Mouse (Mus musculus): Measurements from ENCODE around the gene Prkaa2. TPM values are rescaled to one million over a fixed set of nuclear protein-coding genes. Genes with fewer than 3 reads are reported as not detected.

The Prkaa2 gene
- polyA plus RNA-seq, 1 experiment from 2014 or later, result 9.8 TPM

DNA sequence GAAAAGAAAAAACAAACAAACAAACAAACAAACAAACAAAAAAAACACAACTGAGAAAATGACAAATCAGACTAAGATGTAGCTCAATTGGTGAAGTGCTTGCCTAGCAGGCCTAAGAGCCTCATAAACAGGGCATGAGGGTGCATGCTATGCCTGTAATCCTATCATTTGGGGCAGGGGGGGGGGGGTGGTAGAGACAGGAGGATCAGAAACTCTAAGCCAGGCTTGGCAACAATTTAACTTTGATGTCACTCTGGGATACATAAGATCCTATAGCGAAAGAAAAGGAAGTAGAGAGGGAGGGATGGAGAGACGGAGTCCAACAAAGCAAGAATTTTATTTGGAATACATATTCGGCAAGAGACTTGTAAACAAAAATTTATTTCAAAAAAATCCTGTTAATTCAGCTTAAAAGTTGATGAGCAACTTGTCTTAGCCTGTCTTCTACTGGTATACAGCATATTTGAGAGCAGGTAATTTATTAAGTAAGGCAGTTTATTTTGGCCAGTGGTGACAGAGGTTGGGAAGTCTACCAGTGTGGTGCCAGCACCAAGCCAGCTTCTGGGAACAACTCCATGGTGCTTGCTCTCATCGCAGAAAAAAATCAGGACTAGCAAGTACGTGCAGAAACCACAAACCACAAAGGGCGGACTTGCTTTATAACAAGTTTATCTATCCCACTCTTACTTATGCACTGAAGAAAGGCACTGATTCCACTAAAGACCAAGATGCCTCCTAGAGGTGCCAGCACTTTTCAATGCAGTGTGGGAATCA, 5.4 kb downstream of the Prkaa2 start:
- Histone ChIP-seq H3K36me3 (no peaks in the 10 kb centered on the region), H3K4me3 (replicated peaks) (no peak overlapping the region), H3K9me3 (no peaks in the 10 kb centered on the region), H3K4me1 (replicated peaks) (peaks cover 17% of the 10 kb centered on the region), H3K9ac (replicated peaks) (no peak overlapping the region), H3K4me2 (replicated peaks) (no peak overlapping the region), H3K27ac (no peak overlapping the region), H3K27me3 (no peaks in the 10 kb centered on the region)
- 92% methylated on average over 6 of the region's 6 CpGs for WGBS
- ATAC-seq, result no peak

DNA sequence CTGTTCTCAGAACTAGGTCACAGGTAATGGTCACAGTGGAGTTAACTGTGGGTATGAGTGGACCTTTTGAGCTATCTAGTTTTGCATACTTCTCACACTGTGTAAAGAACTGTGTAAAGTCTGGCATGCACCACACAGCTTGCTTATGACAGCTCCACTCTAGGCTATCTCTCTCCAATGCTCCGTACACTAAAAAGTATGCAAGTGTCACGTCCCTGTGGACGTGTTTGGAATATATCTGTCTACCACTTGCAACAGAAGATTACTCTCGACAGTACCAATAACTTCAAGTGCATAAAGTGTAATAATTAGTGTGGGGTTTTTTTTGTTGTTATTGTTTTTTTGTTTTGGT, 8.4 kb downstream of the Prkaa2 start:
- Histone ChIP-seq H3K4me3 (replicated peaks) (no peak overlapping the region), H3K36me3 (no peaks in the 10 kb centered on the region), H3K9ac (replicated peaks) (no peak overlapping the region), H3K4me1 (replicated peaks) (no peaks in the 10 kb centered on the region), H3K27ac (no peak overlapping the region), H3K9me3 (no peaks in the 10 kb centered on the region), H3K4me2 (replicated peaks) (no peak overlapping the region), H3K27me3 (no peaks in the 10 kb centered on the region)
- 85% methylated on average over 4 of the region's 4 CpGs for WGBS
- ATAC-seq, result no peak

DNA sequence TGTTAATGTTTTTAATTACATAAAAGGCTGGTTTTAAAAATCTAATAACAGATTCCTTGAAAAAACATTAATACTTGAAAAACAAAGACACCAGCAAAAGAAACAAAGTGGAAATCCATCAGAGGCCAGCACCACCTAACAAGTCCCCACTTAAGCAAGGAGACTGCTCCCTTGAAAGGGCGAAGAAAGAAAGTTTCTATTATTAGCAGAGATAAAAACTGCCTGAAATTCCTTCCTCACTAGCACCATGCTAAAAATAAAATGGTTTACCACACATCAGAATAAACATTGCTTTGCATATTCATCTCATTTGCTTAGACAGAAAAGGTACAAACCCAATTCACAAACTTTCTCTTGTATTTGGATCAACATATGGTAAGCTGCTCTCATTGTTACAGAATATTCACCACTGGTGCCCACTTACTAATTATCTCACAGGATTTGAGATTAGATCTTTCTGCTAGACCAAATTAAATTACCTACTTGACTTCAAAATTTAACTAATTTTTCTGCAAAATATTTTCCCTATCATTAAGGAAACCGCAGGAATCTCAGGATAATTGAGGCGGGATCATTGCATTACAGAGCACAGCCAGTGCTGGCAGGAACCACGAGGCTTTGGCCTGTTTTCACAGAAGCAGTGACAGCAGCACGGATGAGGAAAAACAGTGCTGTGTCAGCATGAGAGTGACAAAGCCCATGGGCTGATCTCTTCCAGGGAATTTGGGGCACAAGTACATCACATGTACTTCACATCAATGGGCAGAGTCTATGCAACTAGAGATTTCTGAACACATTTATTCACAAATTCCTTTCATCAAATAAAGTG, 9.0 kb downstream of the Prkaa2 start:
- H3K36me3 ChIP-seq, result no peaks in the 10 kb centered on the region
- ATAC-seq, result no peak
- H3K27ac ChIP-seq, result no peak overlapping the region
- 54% methylated on average over 5 of the region's 5 CpGs for WGBS
- H3K9me3 ChIP-seq, result no peaks in the 10 kb centered on the region
- H3K4me3 ChIP-seq (replicated peaks), result no peak overlapping the region
- H3K27me3 ChIP-seq, result no peaks in the 10 kb centered on the region
- no peak overlapping the region for H3K4me2 ChIP-seq (replicated peaks)
- no peak overlapping the region for H3K9ac ChIP-seq (replicated peaks)
- H3K4me1 ChIP-seq (replicated peaks), result no peaks in the 10 kb centered on the region

DNA sequence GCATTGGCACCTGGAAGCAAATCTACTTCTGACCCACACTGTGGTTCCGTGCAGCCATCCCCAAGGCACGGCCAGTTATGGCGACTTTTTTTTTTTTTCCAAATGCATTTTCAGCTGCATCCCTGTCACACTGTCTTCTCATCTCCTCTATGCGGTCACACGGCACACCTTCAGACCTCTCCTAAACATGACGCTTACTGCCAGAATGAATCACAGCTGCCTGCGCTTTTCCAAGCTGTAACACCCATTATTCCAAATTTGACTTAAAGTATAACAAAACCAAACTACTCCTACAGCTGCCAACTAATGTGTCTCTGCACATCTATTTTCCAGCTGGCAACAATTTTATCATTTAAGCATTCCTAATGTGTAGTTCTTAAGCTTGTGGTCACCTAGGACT, 11.0 kb downstream of the Prkaa2 start:
- no peak overlapping the region for H3K4me3 ChIP-seq (replicated peaks)
- ATAC-seq, result no peak
- no peaks in the 10 kb centered on the region; the same call in 1 of the 2 replicates for H3K4me1 ChIP-seq (replicated peaks)
- no peaks in the 10 kb centered on the region for H3K36me3 ChIP-seq
- no peaks in the 10 kb centered on the region for H3K27me3 ChIP-seq
- H3K27ac ChIP-seq, result no peak overlapping the region
- no peaks in the 10 kb centered on the region for H3K9me3 ChIP-seq
- 98% methylated on average over 7 of the region's 7 CpGs for WGBS
- no peak overlapping the region for H3K4me2 ChIP-seq (replicated peaks)
- no peak overlapping the region for H3K9ac ChIP-seq (replicated peaks)

DNA sequence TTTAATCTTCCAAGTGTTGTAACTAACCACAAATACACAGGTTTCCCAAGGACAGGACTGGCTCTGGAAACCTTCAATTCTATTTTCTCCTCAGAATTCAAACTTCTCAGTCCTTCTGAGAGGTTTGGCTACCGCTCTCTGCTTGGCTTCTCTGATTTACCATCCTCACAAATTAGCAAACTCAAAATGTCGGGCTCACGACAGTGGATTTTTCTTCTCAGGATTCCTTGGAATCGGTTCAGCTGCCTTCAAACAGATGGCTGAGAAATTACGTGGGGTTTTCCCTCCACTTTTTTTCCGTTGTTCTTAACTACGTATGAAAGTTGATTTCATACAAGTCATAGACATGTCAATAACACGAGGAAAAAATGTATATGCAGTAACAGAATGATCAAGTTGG, 11.5 kb downstream of the Prkaa2 start:
- H3K4me2 ChIP-seq (replicated peaks), result no peak overlapping the region
- no peak for ATAC-seq
- no peaks in the 10 kb centered on the region for H3K27me3 ChIP-seq
- no peak overlapping the region for H3K27ac ChIP-seq
- H3K4me1 ChIP-seq (replicated peaks), result no peaks in the 10 kb centered on the region; the same call in 1 of the 2 replicates
- no peaks in the 10 kb centered on the region for H3K36me3 ChIP-seq
- no peaks in the 10 kb centered on the region for H3K9me3 ChIP-seq
- no peak overlapping the region for H3K4me3 ChIP-seq (replicated peaks)
- no peak overlapping the region for H3K9ac ChIP-seq (replicated peaks)
- 93% methylated on average over 8 of the region's 8 CpGs for WGBS

DNA sequence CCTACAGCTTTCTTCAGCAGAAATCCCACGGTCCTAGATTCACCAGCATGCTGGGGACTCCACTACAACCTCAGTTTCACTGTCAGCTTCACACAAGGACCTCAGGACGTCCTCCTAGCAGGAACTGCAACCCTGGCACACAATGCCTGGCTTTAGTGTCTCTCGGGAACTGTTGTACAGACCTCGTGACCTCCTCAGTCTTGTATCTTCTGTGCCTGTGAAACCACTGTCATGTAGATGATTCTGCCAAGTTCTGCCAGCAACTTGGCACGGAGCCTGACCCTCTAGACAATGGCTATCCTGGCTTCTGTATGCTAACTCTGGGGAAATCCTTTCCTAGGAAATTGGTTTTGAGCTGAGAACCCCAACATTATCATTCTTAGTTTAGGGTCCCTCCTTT, 14.4 kb downstream of the Prkaa2 start:
- Histone ChIP-seq H3K4me2 (replicated peaks) (no peak overlapping the region), H3K4me1 (replicated peaks) (no peaks in the 10 kb centered on the region; the same call in 1 of the 2 replicates), H3K36me3 (no peaks in the 10 kb centered on the region), H3K9me3 (no peaks in the 10 kb centered on the region), H3K27me3 (no peaks in the 10 kb centered on the region), H3K4me3 (replicated peaks) (no peak overlapping the region), H3K27ac (no peak overlapping the region), H3K9ac (replicated peaks) (no peak overlapping the region)
- ATAC-seq, result no peak
- 71% methylated on average over 5 of the region's 5 CpGs for WGBS

DNA sequence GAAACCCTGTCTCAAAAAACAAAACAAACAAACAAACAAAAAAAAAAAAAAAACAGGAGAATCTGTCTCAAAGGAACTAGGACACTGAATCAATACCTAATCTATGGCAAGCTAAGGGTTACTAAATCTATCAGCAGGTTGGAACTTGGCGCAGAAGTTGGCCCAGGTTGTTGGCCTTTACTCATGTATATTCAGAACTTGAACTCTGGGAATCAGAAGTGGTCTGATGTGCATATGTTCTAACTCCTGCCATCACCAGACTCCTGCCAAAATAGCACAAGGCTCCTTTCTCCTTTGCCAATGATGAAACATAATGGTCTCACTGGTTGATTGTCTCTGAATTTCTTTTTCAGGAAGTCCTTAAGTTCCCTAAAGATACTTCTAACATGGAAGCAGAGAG, 15.7 kb downstream of the Prkaa2 start:
- H3K4me3 ChIP-seq (replicated peaks), result no peak overlapping the region
- H3K36me3 ChIP-seq, result no peaks in the 10 kb centered on the region
- no peak overlapping the region for H3K9ac ChIP-seq (replicated peaks)
- H3K27ac ChIP-seq, result no peak overlapping the region
- no peaks in the 10 kb centered on the region; the same call in 1 of the 2 replicates for H3K4me1 ChIP-seq (replicated peaks)
- no peak for ATAC-seq
- WGBS, result 90% methylated on average over 1 of the region's 1 CpGs
- H3K27me3 ChIP-seq, result no peaks in the 10 kb centered on the region
- H3K4me2 ChIP-seq (replicated peaks), result no peak overlapping the region
- H3K9me3 ChIP-seq, result no peaks in the 10 kb centered on the region

DNA sequence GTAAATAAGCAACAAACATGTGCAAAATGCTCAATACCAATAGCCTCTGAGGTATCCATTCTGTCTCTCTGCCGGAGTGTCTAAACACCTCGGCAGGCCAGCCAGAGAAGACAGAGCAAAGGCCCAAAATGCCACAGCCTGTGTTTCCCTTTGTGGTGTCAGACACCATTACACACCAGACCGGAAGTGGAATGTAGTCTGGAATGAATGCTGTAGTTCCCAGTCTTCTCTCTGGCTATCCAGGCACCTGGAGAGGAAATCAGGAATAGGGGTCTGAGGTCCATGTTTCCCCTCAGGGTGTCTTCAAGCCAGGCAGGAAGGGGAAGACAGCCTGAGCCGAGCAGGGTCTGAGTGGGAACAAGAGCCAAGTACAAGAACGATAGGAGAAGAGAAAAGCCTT, 19.3 kb downstream of the Prkaa2 start:
- ATAC-seq, result no peak
- Histone ChIP-seq H3K9me3 (no peaks in the 10 kb centered on the region), H3K4me2 (replicated peaks) (no peak overlapping the region), H3K9ac (replicated peaks) (no peak overlapping the region), H3K4me3 (replicated peaks) (no peak overlapping the region), H3K27ac (no peak overlapping the region), H3K36me3 (no peaks in the 10 kb centered on the region), H3K4me1 (replicated peaks) (no peaks in the 10 kb centered on the region; the same call in 1 of the 2 replicates), H3K27me3 (no peaks in the 10 kb centered on the region)
- 85% methylated on average over 5 of the region's 5 CpGs for WGBS

DNA sequence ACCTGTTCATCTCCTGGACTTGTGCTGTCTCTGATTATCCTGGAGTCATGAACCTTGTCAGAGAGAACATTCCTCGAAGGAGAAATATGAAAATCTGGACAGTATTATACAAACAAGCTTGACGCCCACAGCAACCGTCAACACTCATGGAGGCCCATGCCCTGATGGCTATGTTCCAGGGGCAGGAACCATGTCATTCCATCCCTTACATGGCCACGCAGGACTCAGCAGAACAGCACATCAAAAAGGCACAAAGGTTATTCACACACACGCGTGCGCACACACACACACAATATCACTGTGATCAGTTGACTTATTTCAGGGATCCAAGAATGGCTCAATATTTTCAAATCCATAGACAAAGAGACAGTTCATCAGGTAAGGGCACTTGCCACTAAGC, 20.3 kb downstream of the Prkaa2 start:
- H3K9me3 ChIP-seq, result no peaks in the 10 kb centered on the region
- 95% methylated on average over 7 of the region's 7 CpGs for WGBS
- no peak overlapping the region for H3K27ac ChIP-seq
- no peak for ATAC-seq
- H3K4me3 ChIP-seq (replicated peaks), result no peak overlapping the region
- H3K36me3 ChIP-seq, result no peaks in the 10 kb centered on the region
- H3K9ac ChIP-seq (replicated peaks), result no peak overlapping the region
- no peaks in the 10 kb centered on the region for H3K27me3 ChIP-seq
- no peaks in the 10 kb centered on the region for H3K4me1 ChIP-seq (replicated peaks)
- no peak overlapping the region for H3K4me2 ChIP-seq (replicated peaks)

DNA sequence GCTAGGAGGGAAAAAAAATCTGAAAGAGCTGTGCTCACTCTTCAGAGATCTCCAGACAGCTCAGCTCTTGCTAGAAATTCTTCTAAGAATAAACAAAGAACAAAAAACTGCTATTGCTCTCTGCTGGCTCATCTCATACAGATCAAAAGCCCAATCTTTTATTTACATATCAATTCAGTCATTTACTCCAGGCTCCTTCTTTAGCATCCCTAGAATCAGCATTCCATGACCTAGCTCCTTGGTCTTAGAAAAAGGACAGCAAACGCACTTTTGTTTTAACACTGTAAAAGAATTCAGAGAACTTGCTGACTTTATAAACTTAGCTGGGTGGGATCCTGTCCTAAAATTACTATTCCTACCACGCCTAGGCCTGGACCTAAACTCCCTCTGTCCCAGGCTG, 21.0 kb downstream of the Prkaa2 start:
- no peak overlapping the region for H3K4me2 ChIP-seq (replicated peaks)
- H3K4me3 ChIP-seq (replicated peaks), result no peak overlapping the region
- H3K4me1 ChIP-seq (replicated peaks), result no peaks in the 10 kb centered on the region
- WGBS, result 80% methylated on average over 2 of the region's 2 CpGs
- no peaks in the 10 kb centered on the region for H3K27me3 ChIP-seq
- no peak overlapping the region for H3K27ac ChIP-seq
- no peak overlapping the region for H3K9ac ChIP-seq (replicated peaks)
- H3K36me3 ChIP-seq, result no peaks in the 10 kb centered on the region
- no peak for ATAC-seq
- no peaks in the 10 kb centered on the region for H3K9me3 ChIP-seq

DNA sequence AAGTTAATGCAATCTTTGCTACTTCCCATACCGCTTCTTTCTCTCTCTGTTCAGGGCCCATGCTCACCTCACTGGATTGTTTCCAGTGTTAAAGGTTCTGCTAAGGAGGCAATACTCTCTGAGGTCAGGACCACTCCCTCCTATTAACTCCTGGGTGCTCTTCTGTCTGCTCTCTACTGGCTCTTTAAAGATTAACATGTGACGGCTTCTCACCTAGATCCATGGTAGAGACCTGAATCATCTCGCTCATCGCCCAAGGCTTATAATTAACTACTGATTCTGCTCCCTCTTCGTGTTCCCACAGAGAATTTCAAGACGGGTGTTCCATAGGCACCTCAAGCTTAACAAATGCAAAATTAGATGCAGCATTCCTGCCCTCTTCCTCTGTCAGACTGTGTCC, 33.5 kb downstream of the Prkaa2 start:
- H3K27ac ChIP-seq, result no peak overlapping the region
- no peaks in the 10 kb centered on the region for H3K9me3 ChIP-seq
- H3K4me1 ChIP-seq (replicated peaks), result no peaks in the 10 kb centered on the region
- no peak for ATAC-seq
- H3K9ac ChIP-seq (replicated peaks), result no peak overlapping the region
- 87% methylated on average over 6 of the region's 6 CpGs for WGBS
- H3K4me3 ChIP-seq (replicated peaks), result no peak overlapping the region
- H3K36me3 ChIP-seq, result peaks cover 3% of the 10 kb centered on the region; the same call in 1 of the 2 replicates
- no peak overlapping the region for H3K4me2 ChIP-seq (replicated peaks)
- no peaks in the 10 kb centered on the region for H3K27me3 ChIP-seq

DNA sequence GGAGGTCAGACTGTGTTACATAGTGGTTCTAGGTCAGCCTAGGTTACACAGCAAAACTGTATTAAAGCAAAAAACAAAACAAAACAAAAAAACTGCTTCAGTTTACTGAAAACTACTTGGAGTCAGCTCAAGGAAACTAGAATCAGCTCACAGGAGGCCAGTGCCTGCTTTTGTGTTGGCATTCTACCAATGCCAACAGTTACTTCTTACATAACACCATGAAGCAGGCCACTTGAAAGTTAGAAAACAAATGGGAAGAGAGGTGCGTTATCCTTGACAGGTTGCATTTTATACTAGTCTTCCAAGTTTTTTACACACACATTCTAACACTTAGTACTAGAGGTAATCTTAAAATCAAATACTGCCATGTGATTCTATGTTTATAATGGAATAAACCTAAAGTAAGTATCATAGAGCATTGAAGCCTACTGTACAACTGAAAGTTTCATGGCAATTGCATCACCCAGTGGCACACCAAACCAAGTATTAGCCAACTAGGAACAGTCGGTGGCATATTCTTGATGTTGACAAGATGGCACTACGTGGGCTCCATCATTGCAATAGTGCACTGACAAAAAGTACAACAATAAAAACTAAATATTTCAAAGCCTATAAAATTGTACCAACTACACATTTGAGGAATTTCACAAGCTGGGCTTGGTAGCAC, 37.8 kb downstream of the Prkaa2 start:
- H3K9me3 ChIP-seq, result no peaks in the 10 kb centered on the region
- no peaks in the 10 kb centered on the region for H3K4me1 ChIP-seq (replicated peaks)
- H3K27ac ChIP-seq, result no peak overlapping the region
- no peak overlapping the region for H3K4me3 ChIP-seq (replicated peaks)
- 95% methylated on average over 3 of the region's 3 CpGs for WGBS
- no peak overlapping the region for H3K4me2 ChIP-seq (replicated peaks)
- no peak for ATAC-seq
- H3K9ac ChIP-seq (replicated peaks), result no peak overlapping the region
- no peaks in the 10 kb centered on the region for H3K27me3 ChIP-seq
- peaks cover 3% of the 10 kb centered on the region; the same call in 1 of the 2 replicates for H3K36me3 ChIP-seq

Measured in midbrain, embryonic 13.5 days (tissue).